Mouse (Mus musculus): ENCODE measurements around the gene Gm45717.

The Gm45717 gene

DNA sequence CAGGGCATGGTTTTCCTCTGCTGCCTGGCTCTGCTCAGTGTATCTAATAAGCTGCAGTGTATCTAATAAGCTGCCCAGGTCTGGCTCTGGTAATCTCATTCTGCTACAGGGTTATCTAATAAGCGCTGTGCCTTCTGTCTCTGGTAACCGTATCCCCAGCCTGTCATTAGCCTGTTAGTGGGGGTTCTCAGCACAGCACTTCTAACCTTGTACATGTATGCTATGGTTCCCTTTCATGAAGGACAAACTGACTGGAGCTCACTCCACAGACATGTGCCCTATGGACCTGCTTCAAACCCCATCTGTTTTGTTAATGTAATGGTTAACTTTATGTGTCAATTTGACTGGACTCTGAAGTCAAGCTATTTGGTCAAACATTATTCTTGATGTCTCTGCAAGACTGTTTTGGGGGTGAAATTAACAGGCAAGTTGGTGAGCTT, 50.1 kb downstream of the Gm45717 start:
- DNase-seq (ENCODE audit: low spot score in 2 of 2), result no peak

- peak in 1 of 2 experiments; percentile 41 for DNase-seq (ENCODE audit: low spot score in 2 of 2)
These were observed 52.5 kb downstream of the Gm45717 start for GRCm38 (mm10) chr7:140903212-140903611.

DNA sequence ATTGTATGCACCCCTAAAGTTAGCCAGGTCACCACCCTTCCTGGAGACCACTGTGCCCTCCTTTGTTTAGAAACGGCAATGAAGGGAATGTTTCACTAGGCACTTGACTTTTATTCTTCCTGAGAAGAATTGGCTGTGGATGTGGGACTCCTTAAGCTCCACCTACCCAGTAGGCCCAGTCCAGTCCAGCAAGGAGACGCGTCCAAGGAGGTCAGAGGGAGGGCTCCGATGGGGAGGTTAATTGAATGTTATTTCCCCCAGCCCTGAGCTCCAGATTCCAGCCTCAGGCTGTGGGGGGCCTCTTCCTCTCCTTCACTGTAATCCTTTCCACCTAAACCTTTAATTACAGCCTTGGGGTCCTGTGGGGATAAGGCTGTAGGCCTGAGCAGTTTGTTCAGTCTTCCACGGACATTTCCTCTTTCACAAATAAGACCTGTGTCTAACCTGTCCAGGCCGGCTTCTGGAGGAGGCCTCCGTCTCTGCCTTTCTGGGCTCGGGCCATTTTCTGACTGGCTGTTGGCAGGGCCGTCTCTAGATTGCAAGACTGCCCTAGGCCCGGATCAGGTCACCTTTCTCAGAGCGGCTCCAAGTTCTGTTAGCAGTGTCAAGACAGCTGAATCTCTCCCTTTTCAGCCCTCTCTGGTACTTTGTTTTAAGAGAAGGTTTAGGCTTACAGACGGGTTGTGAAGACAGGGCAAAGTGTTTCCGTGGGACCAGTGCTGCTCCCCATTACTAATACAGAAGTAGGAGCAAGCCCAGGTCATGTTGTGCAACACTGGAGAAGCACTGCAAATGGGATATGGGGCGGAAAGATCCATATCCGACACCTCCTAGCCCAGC, 53.5 kb downstream of the Gm45717 start:
- DNase-seq (ENCODE audit: low spot score in 2 of 2), result no peak

- DNase-seq (ENCODE audit: low spot score in 2 of 2), result no peak
These were observed 55.5 kb downstream of the Gm45717 start, which contains the start of gene Cox8b for GRCm38 (mm10) chr7:140900220-140900619. Cox8b (minus strand) TSS chr7:140900446.
